In genomic region chr9:67771293-67771692, GRCm38 (mm10) we compare ENCODE assay signal across 17 mouse cellular contexts. TPM values are rescaled to one million over a fixed set of nuclear protein-coding genes. Genes with fewer than 3 reads are reported as not detected.
"Had no signal": no experiment of that assay in that cellular context is flagged by ENCODE, and none has a peak within 500 bp of the region (broad histone marks: within the 10 kb centered on the region; RNA-seq: fewer than 3 reads in every experiment).

No protein-coding gene starts in this region.

- H3K4me1 ChIP-seq: intestine, embryonic 15.5 days; kidney, embryonic 15.5 days; limb, embryonic 13.5 days; neural tube, embryonic 15.5 days had no signal

- H3K27ac ChIP-seq: intestine, embryonic 15.5 days; kidney, embryonic 15.5 days; limb, embryonic 13.5 days; liver, embryonic 14.5 days; midbrain, embryonic 10.5 days; neural tube, embryonic 15.5 days had no signal

- H3K4me3 ChIP-seq: intestine, embryonic 15.5 days; kidney, embryonic 15.5 days; limb, embryonic 13.5 days; midbrain, embryonic 10.5 days; myocyte; neural tube, embryonic 15.5 days had no signal

- ATAC-seq: intestine, embryonic 15.5 days had no signal

- H3K9me3 ChIP-seq: intestine, embryonic 15.5 days; kidney, embryonic 15.5 days; limb, embryonic 13.5 days; midbrain, embryonic 10.5 days; neural tube, embryonic 15.5 days had no signal

- H3K9ac ChIP-seq: intestine, embryonic 15.5 days; kidney, embryonic 15.5 days; limb, embryonic 13.5 days; liver, embryonic 14.5 days; neural tube, embryonic 15.5 days had no signal

- H3K27me3 ChIP-seq: intestine, embryonic 15.5 days; kidney, embryonic 15.5 days; limb, embryonic 13.5 days; neural tube, embryonic 15.5 days had no signal

- H3K4me2 ChIP-seq: intestine, embryonic 15.5 days; kidney, embryonic 15.5 days; limb, embryonic 13.5 days; neural tube, embryonic 15.5 days had no signal

- H3K36me3 ChIP-seq: intestine, embryonic 15.5 days; kidney, embryonic 15.5 days; limb, embryonic 13.5 days; midbrain, embryonic 10.5 days; neural tube, embryonic 15.5 days had no signal

- DNase-seq: kidney, adult 2 months; kidney, postnatal 14 days; layer of hippocampus, adult 9-11 months; left cerebral cortex, postnatal 4 days; midbrain, embryonic 14.5 days; right cerebral cortex, adult 18-20 months; right cerebral cortex, postnatal 25 days; thymus, postnatal 36 days had no signal

RNA-seq across cellular contexts. Expression of gene C2cd4b, which starts 12.1 kb away (rescaled TPM):
- total RNA-seq: liver, adult 2 months; megakaryocyte, adult 5-6 weeks had no signal
- polyA plus RNA-seq: kidney, adult 2 months; liver, adult 2 months; liver, embryonic 14.5 days; midbrain, embryonic 10.5 days; myocyte had no signal
